Mouse (Mus musculus) urinary bladder, adult 18-20 months (tissue): ENCODE measurements at regions not wholly inside any gene's neighbourhood (a gene's known extent, or its start where the extent isn't known, plus 50 kb on each side); places are given as distances from the start of the nearest gene placed in this dataset.

Source experiments
- DNase-seq, 2 experiments: peaks; one replicate each; pipeline ENCODE4 v3.0.0; 2022; ENCODE audit warnings: low spot score in 2 of 2, mixed read lengths in 2 of 2

DNA sequence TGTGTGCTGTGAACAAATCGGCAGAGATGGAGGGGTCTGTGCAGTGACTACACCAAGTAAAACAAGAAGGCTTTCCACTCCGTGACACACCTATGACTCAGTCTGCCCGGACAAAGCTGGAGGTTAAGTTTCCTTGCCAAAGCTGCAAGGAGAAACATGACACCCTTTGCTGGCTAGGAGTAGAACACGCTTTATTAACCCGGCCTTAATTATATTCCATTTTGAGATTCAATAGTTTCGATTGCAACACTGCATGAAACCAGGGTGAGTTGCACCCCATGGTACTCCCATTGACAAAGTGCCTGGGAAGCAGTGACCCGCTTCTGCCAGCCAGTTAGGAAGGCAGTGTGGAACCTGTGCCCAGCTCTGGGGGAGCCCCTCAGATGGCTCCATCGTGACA lies 256.2 kb upstream of the Gm26657 start:
- DNase-seq = no peak

DNA sequence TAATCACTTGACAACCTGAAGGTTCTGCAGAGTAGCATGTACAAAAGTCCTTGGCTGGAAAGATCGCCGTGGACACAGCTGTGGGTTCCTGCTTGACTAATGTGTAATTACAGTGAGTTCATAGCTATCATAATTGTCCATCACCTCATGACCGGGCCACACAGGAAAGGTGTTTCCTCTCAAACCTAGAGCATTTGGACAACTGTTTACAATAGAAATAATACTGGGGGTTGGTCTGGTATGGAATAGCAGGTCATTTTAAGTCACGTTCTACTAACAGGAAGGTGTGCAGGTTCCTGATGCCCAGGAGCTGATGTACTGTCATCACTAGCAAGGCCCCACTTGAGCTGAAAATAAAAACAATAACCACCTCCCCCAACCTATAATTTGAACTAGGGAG lies 283.1 kb upstream of the Gm26657 start:
- DNase-seq = no peak

DNA sequence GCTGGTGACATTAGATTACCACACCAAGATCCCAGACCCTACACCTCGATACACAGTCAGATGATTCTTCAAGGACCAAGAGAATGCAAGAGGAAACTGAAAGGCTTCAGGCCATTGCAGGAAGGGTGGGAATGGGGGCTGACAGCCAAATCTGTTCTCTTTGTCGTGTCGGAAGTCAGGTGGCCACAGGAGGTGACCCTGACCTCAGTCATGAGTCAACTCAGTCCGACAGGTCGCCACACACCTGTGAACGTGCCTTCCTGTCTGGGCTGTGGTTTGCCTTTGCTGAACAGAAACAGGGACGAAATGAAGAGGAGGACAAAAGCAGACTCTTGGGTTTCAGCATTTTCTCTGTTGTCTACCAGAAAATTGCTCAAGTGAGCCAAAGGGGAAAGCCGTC lies 318.3 kb upstream of the Gm26657 start:
- no peak for DNase-seq

DNA sequence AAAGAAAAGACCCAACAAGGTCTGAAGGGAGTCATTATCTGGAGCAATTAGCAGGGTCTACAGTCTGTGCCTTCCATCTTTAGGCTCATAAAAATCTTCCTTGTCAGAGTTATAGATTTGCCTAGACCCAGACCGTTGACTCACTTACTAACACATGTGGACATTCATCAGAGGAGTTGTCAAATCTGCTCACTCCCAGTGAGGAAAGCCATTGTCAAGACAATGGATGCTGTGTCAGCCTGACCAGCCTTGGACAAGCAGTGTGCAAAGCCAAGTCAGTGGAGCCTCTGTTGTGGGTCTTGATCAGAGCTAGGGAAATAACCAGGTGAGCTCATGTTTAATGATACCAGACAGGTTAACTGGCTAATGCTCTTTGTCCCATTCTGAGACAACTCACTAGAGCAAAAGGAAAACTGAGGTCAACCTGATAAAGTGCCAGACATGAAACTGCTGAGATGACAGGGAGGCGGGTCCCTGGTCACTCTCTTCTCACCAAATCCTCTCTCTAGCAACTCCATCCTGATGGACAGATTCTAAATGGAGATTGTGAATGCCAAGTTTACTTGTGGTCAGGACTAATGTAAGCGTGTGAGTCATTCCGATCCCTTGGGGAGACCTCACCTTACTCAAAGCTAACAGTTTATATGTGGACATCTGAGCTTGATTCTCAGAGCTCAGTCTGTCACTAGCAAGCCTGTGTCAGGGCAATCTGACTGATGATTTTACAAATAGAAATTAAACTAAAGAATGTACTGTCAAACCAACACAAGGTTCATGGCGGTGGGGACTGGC lies 320.6 kb upstream of the Gm26657 start:
- DNase-seq = no peak

DNA sequence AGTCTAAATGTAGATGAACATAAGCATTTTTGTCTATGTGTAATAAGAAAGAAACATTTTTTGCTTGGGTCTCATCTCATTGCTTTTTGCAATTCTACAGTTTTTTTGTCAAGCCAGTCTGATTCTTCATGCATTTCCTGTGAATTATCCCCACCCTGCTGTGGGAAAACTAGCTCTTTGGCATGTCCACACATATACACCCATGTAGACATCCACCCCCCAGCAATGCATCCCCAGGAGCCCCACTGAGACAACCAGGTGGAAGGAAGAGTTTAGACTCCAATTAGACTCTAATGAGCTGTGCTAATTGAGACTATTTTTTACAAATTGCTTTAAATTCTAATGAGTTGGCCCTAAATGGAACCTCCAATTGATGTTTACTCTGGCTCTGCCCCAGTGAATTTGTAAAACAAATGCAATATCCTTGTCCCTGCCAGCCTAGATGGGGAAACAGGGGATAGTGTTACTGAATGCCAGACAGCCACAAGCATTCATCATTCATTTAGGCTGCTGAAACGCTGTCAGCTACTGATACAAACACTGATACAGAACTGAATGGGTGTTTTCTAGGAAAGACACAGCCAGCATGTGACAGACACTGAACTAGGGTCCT lies 328.7 kb upstream of the Gm26657 start:
- no peak for DNase-seq

DNA sequence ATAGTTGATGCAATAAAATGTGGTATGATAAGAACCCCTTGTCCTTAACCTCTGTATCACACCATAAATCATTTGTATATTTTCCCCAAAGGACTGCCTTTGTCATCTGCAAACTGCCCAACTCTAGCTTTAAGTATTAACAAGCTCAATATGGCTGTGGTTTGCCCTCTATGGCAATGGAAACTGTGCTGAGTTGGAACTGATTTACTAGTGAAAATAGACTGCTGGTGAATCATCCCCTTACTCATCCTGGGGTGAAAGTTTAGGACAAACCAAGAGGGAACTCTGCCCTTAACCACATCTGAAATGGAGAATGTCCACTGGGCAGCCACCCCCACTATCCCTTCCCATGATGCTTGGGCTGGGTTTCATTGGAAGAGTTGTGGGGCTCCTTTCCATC lies 346.1 kb upstream of the Gm26657 start:
- DNase-seq = no peak

DNA sequence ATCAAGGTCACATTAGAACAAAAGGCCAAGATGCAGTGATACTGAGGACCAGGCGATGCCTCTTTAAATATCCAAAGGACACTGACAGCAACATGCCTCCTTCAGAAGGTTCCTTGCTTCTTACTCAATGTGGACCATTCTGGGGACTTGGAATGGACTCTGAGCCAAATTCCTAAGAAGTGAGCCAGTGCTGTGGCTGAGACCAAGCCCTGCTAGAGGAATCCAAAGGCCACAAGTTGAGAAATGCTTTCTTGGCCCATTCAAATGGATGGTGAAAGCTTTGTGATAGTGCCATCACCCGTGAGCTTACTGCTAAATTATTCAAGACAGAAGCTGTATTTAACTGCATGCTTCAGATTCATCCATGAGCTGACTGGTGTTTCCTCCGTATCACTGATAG lies 352.8 kb upstream of the Gm26657 start:
- peak in 1 of 2 experiments; percentile 23 for DNase-seq

DNA sequence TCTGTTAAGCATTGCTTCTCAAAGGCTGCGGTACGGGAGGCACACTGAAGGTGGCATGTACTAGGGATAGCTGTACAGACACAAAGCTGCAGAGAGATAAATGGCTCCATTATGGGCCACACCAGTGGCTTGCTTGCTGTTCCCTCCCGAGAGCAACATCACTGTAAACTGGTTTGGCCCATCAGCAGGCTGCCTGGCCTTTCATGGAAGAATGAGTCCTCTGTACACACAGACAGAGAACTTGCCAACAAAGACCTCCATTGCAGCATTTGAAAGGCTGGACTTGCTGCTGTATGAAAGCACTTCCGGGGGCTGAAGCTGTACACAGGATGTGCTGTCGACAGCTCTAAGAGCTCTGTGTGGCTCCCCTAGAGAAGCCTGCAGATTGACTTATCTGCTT lies 364.1 kb upstream of the Gm26657 start:
- no peak for DNase-seq

DNA sequence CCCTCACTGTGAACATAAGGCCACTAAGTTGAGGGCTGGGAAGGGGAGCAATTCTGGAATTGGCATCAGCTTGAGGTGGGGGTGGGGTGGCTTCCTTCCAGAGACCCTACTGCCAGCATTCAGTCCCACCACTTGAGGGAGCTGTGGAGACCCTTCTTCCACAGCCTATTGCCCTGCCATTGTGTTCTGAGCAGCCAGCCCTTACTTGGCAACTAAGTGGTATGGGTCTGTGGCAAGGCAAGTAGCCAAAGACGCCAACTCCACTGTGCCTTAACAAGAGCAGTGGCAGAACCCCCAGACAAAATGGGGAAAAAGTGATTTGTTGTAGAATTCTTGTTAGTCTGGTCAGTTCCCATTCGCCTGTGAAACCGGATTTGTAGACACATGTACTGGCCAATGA lies 365.4 kb upstream of the Gm26657 start:
- DNase-seq = no peak

DNA sequence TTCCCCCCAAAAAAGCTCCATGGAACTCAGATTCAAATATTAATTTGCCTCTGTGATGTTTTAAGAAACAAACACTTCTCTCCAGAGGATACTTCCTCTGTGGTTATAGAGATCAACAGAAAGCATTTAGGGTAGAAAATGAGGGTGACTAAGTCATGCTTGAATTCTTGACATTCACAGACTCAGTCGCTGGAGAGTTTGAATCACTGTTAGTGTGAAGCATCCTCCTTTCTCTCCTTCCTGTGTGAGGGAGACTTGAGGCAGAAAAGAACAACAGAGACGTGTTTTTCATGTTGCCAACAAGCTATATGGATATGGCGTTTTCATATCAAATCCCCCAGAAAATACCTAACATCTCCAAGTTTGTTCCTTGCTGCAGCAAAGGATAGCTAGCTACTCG lies 366.1 kb upstream of the Gm26657 start:
- DNase-seq = no peak

DNA sequence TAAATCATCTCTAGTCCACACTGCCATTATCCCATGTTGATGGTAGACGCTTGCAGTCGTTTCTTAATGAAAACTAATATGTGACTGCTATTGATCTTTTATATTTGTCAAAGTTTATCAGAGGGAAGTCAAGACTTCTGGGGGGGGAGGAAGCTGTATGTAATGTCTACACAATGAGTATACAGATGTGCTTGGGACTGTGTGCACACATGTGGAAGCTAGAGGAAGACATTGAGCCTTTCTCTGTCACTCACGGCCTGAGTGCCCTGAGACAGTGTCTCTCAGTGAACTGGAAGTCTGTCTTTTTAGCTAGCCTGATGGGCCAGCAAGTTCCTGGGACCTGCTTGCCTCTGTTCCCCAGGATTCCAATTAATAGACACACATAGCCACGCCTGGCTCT lies 366.7 kb upstream of the Gm26657 start:
- no peak for DNase-seq

DNA sequence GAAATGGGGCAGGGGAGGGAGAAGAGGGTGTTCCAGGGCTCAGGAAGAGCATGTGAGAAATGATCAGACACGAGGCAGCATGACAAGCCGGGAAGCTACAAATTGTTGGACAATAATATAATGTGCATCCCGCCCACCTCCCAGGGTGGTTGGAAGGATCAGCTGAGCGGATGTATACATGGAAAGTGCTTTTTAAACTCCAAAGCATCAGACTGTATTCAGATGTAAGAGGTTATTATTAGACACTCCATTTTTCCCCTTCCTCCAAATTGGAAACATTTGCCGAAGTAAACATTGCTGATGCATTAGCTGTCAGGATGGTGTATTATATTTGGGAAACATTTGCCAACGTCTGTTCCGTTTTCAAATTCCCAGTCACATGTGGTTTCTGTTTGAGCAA lies 367.2 kb upstream of the Gm26657 start:
- DNase-seq = no peak

DNA sequence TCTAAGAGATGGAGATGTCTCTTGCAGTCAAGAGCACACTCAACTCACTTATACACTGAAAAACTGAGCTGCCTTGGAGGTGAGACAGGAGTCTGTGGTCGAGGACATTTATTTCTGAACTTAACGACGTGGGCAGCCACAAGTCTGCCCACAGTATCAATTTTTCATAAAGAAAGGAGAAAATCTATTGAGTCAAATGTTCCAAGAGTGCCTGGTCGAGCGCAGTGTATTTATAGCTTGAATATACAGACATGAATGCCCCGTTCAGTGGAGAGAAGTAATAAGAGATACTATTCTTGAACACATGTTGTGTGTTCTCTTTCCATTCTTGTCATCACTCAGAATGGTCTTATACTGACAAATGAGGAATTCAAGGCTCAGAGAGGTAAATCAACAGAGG lies 375.3 kb upstream of the Gm26657 start:
- no peak for DNase-seq

DNA sequence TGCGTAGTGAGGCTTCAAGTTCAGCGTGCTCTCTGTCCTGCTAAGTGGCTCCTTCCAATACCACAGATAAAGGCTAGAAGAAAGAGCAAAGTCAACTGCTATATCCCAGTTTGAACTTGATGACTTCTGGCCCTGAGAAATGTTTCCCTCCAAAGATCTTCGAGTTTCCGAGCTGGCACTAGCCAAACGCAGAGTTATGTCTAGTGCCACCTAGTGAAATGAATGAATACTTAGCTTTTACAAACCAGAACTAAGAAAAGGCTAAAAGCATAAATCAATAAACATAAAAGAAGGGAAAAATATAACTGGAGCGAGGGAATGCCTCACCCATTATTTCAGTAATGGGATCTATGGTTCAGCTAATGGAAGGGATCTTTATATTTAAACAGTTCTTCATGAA lies 377.7 kb upstream of the Gm26657 start:
- DNase-seq = no peak

DNA sequence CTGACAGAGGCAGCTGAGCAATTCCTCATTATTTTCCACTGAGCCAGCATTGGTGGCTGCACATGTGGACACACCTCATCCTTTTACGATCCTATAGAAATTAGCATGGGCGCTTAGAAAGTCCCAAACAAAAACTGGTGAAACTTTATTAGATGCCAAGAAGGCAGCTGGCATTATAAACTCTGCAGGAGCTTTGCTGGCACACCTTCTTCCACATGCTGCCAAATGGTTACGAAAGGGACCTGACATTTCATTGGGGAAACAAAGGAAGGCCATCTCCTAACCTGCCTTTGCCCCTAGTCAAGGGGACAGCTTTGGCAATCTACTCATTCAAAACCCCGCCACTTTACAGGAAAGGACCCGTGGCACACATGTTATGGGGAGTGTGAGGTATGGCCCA lies 390.7 kb upstream of the Gm26657 start:
- no peak for DNase-seq

DNA sequence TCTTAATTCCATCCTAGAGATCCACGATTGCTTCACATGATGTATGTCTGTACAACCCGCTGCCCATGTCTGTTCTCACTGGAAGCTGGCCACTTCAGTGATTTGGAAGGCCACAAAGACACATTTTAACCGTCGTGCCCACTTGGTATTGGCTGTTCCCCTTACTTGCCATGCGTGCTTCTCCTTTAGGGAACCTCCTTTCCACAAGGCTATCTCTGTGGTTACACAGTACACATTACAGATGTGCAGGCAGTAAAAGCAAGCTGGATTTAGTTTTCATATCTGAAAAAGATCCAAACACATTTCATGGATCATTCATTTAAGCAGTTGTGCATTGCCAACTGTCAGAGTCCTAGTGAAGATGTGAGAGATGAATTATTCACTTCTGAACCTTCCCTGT lies 414.7 kb upstream of the Gm26657 start:
- DNase-seq = no peak

DNA sequence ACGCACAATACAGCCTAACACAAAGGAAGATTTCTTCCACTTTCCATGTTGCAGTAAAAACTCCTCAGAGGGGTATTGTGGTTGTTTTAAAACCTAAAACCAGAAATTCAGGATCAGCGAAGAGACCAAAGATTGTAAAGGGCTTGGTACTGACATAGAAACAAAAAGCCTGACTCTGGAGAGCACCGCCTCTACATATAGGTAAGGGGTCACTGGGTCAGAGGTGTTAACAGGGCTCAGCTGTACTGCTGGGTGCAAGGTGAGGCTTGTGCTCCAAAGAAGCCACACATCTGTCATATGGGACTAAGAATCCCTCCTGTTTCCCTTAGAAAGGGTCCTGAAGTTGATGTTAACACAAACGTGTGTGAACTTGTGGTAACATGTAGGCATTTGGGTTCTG lies 420.7 kb upstream of the Gm26657 start:
- no peak for DNase-seq

DNA sequence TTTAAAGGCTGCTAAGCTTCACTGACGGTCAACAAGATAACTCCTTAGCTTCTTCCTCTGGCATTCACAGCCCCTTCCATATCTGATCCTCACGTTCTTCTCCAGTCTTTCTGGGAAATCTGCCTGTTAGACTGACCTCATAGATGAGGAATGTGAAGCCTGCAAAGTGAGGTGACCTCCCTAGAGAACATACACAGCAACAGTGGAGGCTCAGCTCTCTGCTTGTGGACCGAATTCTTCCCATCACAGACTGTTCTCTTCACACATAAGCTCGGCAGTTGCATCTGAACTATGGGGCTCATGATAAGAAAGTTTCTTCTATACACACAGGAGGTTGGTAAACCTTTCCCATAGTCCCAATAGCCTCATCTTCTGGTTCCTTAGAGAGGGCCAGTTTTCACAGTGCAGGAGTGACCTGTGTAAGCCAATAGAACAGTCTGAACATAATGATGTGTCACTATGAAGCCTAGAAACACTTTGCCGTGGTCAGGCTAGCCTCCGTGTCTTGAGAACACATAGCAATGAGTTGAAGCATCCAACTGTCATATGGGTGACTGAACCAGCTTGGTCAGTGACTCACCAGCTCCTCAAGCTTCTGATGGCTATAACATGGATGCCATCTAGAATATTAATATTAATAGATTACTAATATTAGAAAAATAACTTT lies 434.1 kb upstream of the Gm26657 start:
- peak in 1 of 2 experiments; percentile 16 for DNase-seq

DNA sequence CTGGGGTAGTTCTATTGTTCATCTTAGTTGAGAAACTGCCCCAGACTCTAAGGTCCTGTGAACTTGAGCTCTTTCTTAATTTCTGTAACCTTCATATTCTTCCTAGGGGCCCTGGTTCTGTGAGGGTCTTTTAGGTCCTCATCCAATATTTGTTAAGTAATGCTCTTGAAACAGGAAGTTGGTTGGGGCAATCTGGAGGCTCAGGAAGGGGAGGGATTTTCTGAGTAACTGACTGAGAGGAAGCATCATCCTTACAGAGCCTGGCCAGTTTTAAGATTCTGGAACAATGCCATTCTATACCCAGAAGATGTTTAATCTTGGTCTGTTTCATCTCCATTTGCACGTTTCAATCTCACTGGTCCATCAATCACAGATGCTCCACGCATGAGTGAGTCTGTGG lies 435.6 kb upstream of the Gm26657 start:
- DNase-seq = no peak

DNA sequence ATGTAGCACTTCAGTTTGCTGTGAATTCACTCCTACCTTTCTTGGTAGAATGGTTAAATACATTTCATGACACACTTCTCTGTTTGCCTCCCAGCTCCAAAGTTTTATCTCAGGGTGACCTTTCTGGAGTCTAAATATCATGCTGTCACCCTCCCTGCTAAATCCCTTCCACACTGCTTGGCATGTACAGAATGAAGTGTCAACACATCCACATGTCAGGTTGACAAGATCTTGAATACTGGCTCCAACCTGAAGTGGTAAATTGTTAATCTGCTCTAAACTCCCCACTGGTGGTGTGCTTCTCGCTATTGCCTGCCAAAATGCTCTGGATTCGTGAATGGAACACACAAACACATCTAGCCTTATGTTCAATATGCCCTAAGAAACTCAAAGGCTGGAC lies 451.9 kb upstream of the Gm26657 start:
- DNase-seq = no peak

DNA sequence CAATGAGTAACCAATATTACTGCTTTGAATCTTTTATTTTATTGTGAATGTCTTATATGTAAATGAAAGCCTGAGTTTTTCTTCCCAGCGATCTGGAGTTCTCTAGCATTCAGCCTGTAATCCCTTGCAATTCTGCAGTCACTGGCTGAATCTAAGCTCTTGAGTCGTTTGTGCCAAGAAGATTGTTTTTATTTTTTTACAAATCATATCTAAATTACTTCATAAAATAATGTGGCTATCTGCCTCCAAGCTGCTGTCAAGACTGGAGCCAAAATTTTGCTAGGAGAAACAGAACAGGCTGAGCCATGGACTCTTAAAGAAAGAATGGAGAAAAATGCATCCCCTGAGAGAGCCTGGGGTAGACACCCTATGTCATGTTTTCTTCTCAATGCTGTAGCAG lies 455.4 kb upstream of the Gm26657 start:
- DNase-seq = no peak

DNA sequence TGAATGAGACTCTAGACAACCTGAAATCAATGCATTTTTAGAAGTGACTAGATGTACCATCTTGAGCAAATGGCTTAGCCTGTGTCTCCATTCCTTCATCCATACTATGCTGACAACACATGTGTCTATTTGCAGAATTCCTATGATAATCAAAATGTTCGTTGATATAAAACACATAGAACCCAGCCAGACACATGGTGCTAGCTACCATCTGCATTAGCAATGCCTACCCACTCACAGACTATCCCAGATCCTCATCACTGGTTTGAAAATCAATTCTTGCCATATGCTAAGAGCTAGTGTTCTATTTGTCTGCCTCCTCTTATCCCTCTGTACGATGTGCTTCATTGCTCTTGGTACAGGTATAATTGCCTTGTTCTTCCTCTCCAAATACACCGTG lies 464.0 kb upstream of the Gm26657 start:
- no peak for DNase-seq

DNA sequence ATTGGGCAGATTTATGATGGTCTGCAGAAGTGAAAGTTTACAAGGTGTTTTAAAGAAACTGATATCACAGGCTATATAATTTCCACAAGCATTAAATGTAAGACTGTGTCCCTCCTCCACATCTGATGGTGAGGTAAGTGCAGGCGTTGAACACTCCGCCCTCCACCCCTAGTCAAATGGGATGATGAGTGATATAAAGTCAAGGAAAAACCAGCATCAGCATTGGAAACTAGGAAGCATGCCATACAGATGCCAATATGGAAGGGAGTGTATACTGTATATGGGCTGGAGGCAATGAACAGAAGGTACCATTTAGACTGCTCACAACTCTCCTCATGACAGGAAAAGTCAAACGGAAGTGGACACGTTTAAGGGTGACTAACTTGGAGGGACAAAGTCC lies 468.5 kb upstream of the Gm26657 start:
- DNase-seq = no peak
